Mouse (Mus musculus) kidney, postnatal 0 days (tissue): Measurements from ENCODE around the gene Tsc22d3. TPM values are rescaled to one million over a fixed set of nuclear protein-coding genes. Genes with fewer than 3 reads are reported as not detected.
A peak's percentile ranks its signal among the peaks of the same experiment; 100 is the strongest.
"Not testable (repeated sequence)": the region's sequence is repeated elsewhere in the genome, so short reads cannot be mapped to it uniquely, and the experiment has no call there.

Source experiments
- ATAC-seq: fragments of 200-750 bp; cut with Nextera tagmentation; replicated peaks from 2 replicates; pipeline ENCODE4 v1.8.0; 2017; ENCODE audit warnings: low read depth, moderate number of reproducible peaks, moderate TSS enrichment, moderate library complexity; ENCODE audit not compliant: low FRiP score
- DNase-seq: peaks from one replicate; pipeline ENCODE4 v3.0.0-alpha.2; 2016; ENCODE audit warnings: low spot score
- H3K27ac ChIP-seq: fragments of 300-500 bp; sonication (generic); 2 replicates; pipeline ENCODE4 v1.5.1; 2014; ENCODE audit warnings: mild to moderate bottlenecking
- H3K27me3 ChIP-seq: fragments of 300-500 bp; sonication (generic); 2 replicates; pipeline ENCODE4 v1.6.1; 2014; ENCODE audit warnings: low read length, mixed read lengths; ENCODE audit not compliant: insufficient read depth
- H3K36me3 ChIP-seq: fragments of 300-500 bp; sonication (generic); 2 replicates; pipeline ENCODE4 v1.6.1; 2014; ENCODE audit warnings: low read length, mixed read lengths; ENCODE audit not compliant: insufficient read depth
- H3K4me1 ChIP-seq: fragments of 300-500 bp; sonication (generic); replicated peaks from 2 replicates; pipeline ENCODE4 v1.6.1; 2014; ENCODE audit warnings: antibody characterized with exemption, low read length, mixed read lengths; ENCODE audit not compliant: insufficient read depth
- H3K4me2 ChIP-seq: fragments of 300-500 bp; sonication (generic); 2 replicates; pipeline ENCODE4 v1.6.1; 2014; ENCODE audit warnings: mild to moderate bottlenecking, low read length, moderate library complexity, mixed read lengths
- H3K4me3 ChIP-seq: fragments of 300-500 bp; sonication (generic); replicated peaks from 2 replicates; pipeline ENCODE4 v1.5.1; 2014; ENCODE audit warnings: low read depth, low read length
- H3K9ac ChIP-seq: fragments of 300-500 bp; sonication (generic); 2 replicates; pipeline ENCODE4 v1.6.1; 2014; ENCODE audit warnings: low read depth, low read length
- H3K9me3 ChIP-seq: fragments of 300-500 bp; sonication (generic); replicated peaks from 2 replicates; pipeline ENCODE4 v1.6.1; 2016; ENCODE audit warnings: low read length, inconsistent platforms, mixed read lengths
- CTCF ChIP-seq: IDR thresholded peaks from 2 replicates; pipeline ENCODE4 v1.5.1; 2016; ENCODE audit warnings: antibody characterized with exemption, low read depth, mild to moderate bottlenecking, moderate library complexity
- WGBS: fragments of 180-500 bp; shearing (Covaris S2); extraction: QIAGEN DNeasy Blood & Tissue Kit; methylation state at CpG from one replicate; pipeline ENCODE4 v1.1.7; 2014; 5-methylcytosine and 5-hydroxymethylcytosine counted together
- polyA plus RNA-seq: library from polyadenylated mRNA; unstranded; fragments of >200 nt; fragmentation: Nextera tagmentation; extraction: Ambion mirVana; gene quantifications from 2 replicates; pipeline ENCODE4 v1.2.1, GENCODE M21; 2015

The Tsc22d3 gene
- polyA plus RNA-seq, 1 experiment from 2014 or later = 88.0 TPM

DNA sequence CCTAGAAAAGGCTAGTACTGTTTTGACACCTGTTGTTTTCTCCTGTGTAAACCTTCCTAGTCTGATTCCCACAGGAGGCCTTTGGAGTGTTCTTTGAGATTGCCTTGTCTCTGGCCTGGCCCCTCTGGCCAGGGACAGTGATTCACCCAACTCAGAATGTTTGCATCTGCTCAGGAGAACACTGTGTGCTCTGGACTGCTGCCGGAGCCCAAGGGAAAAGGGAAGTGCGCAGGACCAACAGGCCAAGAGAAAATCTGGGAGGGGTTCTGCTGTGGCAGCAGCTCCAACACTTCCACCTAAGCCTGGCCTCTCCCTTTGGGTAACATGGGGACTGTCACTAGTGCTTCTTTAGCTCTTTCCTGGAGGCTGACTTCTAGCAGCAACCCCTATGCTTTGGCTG, 87.1 kb downstream of the Tsc22d3 start:
- no peaks in the 10 kb centered on the region; the same call in 1 of the 2 replicates for H3K27me3 ChIP-seq
- TF ChIP-seq CTCF = no peak
- H3K36me3 ChIP-seq = no peaks in the 10 kb centered on the region
- 90% methylated on average over 2 of the region's 2 CpGs for WGBS
- no peak overlapping the region for H3K9ac ChIP-seq
- no peak overlapping the region for H3K4me3 ChIP-seq
- no peak overlapping the region for H3K4me2 ChIP-seq
- DNase-seq (no peak), ATAC-seq (no peak)
- no peak overlapping the region for H3K27ac ChIP-seq
- no peaks in the 10 kb centered on the region for H3K9me3 ChIP-seq
- H3K4me1 ChIP-seq = no peaks in the 10 kb centered on the region

DNA sequence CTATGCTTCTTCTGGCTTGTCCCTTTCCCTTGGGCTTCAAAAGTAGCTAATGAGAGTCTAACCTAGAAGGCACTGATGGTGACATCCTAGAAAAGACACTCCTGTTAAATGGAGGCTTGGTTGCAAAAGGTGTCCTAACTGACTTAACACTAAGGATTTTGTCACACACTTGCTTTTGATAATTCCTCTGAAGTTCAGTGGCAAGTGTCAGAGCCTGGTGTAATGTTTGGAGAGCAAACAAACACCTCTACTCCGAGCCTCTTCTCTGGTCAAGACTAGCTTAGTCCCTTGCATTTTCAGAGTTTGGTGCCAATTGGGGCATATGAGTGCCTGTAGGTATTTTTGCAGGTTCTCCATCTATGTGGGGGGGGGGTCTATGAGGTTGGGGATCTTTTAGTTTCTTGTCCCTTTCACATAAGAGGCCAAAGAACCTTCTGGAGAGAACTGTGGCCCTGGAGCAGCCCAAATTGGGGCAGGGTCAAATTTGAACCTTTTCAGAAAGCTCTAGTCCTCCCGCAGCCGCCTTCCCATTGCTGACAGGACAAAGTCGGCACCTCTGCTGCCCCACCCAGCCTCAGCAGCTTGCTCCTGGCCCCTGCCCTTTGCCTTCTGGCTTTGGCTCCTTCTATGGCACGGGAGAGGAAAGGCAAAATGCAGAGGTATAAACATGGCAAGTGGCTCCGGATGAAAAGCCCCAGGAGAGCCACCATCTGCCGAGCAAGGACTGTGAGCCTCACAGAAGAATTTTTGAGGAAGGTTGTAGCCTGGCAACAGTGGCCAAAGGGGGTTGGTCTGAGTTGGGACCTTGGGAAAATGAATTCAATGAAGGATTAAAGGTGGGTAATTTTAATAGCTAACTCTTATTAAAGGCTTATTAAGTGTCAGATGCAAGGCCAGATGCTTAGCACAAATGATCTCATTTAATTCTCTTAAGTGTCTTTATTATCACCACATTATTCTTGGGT, 88.5 kb downstream of the Tsc22d3 start:
- H3K4me2 ChIP-seq = no peak overlapping the region
- DNase-seq = no peak
- H3K4me1 ChIP-seq = no peaks in the 10 kb centered on the region
- H3K4me3 ChIP-seq = no peak overlapping the region
- no peaks in the 10 kb centered on the region for H3K36me3 ChIP-seq
- H3K27me3 ChIP-seq = no peaks in the 10 kb centered on the region
- ATAC-seq = no peak
- 63% methylated on average over 7 of the region's 7 CpGs for WGBS
- peak overlapping the region; percentile 60; the same call in 1 of the 2 replicates for H3K27ac ChIP-seq
- no peaks in the 10 kb centered on the region for H3K9me3 ChIP-seq
- no peak overlapping the region for H3K9ac ChIP-seq
- TF ChIP-seq CTCF = no peak

DNA sequence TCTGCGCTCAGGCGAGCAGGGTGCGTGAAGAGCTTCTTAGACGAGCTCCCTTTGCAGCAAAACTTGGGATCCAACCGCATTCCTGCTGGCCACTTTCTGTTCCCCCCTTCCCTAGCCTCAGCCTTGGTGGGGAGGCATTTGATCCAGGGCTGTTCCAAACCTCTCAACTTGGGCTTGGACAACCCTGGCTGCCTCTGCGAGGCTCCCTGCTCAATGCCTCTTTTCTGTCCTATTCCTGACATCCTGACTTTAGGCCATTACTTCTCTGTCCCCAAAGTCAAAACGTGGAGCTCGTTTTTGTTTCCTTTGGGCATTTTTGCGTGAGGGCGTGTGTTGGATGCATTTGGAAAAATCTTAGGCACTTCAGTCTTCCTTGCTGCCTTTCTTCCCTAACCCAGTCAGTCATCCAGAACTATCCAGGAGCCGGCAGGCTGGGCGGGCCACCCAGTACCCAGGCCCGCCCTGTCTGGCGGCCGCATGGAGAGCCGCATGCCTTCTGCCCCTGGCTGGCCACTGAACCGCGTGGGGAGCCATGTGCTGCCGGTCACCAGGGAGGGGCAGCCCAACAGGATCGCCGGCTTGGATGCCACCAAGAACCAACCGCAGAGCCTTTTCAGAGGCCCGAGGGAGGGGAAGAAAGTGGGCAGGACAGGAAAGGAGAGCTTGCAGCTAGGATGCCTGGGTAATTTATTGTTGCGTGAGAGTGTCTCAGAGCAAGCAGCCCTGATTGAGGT, 89.6 kb downstream of the Tsc22d3 start:
- TF ChIP-seq CTCF = no peak
- H3K4me3 ChIP-seq = no peak overlapping the region
- no peaks in the 10 kb centered on the region for H3K9me3 ChIP-seq
- WGBS = 36% methylated on average over 24 of the region's 24 CpGs
- DNase-seq = peak; percentile 76
- no peaks in the 10 kb centered on the region for H3K4me1 ChIP-seq
- peak; percentile 98 for ATAC-seq
- H3K4me2 ChIP-seq = peak overlapping the region; percentile 31
- peak overlapping the region; percentile 60; the same call in 1 of the 2 replicates for H3K27ac ChIP-seq
- no peak overlapping the region for H3K9ac ChIP-seq
- no peaks in the 10 kb centered on the region for H3K27me3 ChIP-seq
- no peaks in the 10 kb centered on the region for H3K36me3 ChIP-seq

DNA sequence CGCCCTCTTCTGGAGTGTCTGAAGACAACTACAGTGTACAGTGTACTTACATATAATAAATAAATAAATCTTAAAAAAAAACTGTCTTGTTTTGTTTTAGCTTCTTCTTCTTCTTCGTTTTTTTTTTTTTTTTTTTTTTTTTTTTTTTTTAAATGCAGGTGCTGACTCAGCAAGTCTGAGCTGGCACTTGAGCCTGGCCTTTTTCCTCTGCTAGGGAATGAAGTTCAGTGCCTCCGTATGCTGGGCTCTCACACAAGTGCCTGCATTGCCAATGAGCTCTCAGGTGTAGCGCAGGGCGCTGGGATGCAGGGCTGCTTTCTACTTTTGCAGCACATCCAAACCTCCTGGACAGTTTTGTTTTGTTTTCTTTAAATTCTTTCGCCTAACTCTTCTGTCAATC, 90.6 kb downstream of the Tsc22d3 start:
- ATAC-seq (no peak), DNase-seq (no peak)
- H3K27ac ChIP-seq = no peak overlapping the region
- H3K4me2 ChIP-seq = no peak overlapping the region
- H3K9me3 ChIP-seq = no peaks in the 10 kb centered on the region
- H3K4me3 ChIP-seq = no peak overlapping the region
- H3K27me3 ChIP-seq = no peaks in the 10 kb centered on the region
- WGBS = 54% methylated on average over 6 of the region's 6 CpGs
- H3K9ac ChIP-seq = no peak overlapping the region
- no peaks in the 10 kb centered on the region for H3K36me3 ChIP-seq
- no peak for TF ChIP-seq CTCF
- no peaks in the 10 kb centered on the region for H3K4me1 ChIP-seq

DNA sequence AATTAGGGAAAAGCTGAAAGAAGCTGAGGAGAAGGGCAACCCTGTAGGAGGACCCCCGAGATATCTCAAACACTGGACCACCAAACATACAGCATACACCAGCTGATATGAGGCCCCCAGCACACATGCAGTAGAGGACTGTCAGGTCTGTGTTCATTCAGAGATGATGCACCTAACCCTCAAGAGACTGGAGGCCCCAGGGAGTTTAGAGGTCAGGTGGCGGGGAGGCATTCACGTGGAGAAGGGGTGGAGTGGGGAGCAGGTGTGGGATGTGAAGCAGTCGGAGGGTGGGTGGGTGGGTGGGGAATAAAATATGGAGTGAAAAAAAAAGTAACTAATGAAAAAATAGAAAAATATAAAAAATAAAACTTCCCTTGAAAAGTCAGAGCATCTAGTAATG, 91.7 kb downstream of the Tsc22d3 start:
- H3K9me3 ChIP-seq, H3K36me3 ChIP-seq, H3K4me1 ChIP-seq, H3K4me3 ChIP-seq, H3K4me2 ChIP-seq, ATAC-seq, H3K27ac ChIP-seq, H3K27me3 ChIP-seq, H3K9ac ChIP-seq, DNase-seq: not testable (repeated sequence)
- 78% methylated on average over 4 of the region's 4 CpGs for WGBS

DNA sequence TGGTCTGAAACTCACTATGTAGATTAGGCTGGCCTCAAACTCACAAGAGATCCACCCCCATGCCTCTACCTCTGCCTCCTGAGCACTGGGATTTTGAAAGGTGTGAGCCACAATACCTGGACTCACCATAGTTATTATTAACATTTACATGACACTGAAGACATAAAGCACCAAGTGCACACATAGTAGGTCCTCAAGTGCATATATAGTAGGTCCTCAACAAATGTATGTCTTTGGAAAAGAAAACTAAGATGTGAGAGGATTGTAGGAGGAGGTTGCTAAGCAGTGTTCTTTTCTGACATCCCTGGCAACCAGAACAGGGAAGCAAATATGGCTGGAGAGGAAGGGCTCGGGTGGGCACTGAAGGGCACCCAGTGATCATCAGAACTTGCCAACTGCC, 93.1 kb downstream of the Tsc22d3 start:
- DNase-seq (no peak), ATAC-seq (no peak)
- no peaks in the 10 kb centered on the region for H3K4me1 ChIP-seq
- no peak overlapping the region for H3K4me3 ChIP-seq
- no peak overlapping the region for H3K4me2 ChIP-seq
- H3K9me3 ChIP-seq = no peaks in the 10 kb centered on the region
- TF ChIP-seq CTCF = no peak
- WGBS = 79% methylated on average over 1 of the region's 1 CpGs
- no peaks in the 10 kb centered on the region for H3K36me3 ChIP-seq
- H3K9ac ChIP-seq = no peak overlapping the region
- H3K27ac ChIP-seq = no peak overlapping the region
- H3K27me3 ChIP-seq = no peaks in the 10 kb centered on the region
